Mouse (Mus musculus) naive thymus-derived CD4-positive, alpha-beta T cell, adult 5 months (primary cell): Measurements from ENCODE around the gene Tex36. TPM values are rescaled to one million over a fixed set of nuclear protein-coding genes. Genes with fewer than 3 reads are reported as not detected.

Experiments used
- polyA plus RNA-seq: library from polyadenylated mRNA; unstranded; fragments of 100-300 nt; shearing (Covaris generic); gene quantifications from one replicate; pipeline ENCODE4 v1.2.1, GENCODE M21; 2017

Tex36 gene
- polyA plus RNA-seq, result not detected

DNA sequence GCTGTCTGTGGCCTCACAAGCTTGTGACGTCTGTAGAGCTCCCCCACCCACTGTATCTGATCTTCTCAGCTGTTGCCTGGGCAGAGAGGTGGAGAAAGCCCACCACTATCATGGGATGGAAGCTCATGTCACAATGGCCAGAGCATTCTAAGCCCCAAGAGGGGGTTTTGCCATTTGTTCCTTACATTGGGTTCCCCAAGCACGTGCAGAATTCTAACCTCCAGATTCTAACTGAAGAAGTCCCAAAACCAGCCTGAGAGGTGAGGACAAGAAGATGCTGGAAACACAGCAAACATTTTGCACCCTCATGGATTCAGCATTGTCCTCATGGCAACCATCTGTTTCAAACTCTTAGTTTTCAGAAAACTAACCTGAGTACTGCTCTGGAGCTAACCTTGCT lies at the start of gene Tex36:
Tex36 (minus strand) TSS at position 101 of the 400 bp plus-strand sequence.

GRCm38 (mm10) chr7:133637361-133638305 lies 35.7 kb upstream of the Tex36 start, which contains the start of gene Edrf1:
Gene Edrf1 (plus strand): TSS chr7:133637543.

Other genes starting within 250 kb of the Tex36 start
- gene Edrf1, start 35.4 kb upstream of the Tex36 start, polyA plus RNA-seq, result 31.2 TPM
- gene Mmp21, start 77.9 kb upstream of the Tex36 start, polyA plus RNA-seq, result not detected
- 141 TPM for gene Bccip, start 107.2 kb upstream of the Tex36 start, polyA plus RNA-seq
- 23.0 TPM for gene Uros, start 107.9 kb upstream of the Tex36 start, polyA plus RNA-seq
- gene Fank1, start 174.7 kb upstream of the Tex36 start, polyA plus RNA-seq, result not detected
- gene Dhx32, start 180.6 kb upstream of the Tex36 start, polyA plus RNA-seq, result 25.1 TPM